Mouse (Mus musculus) megakaryocyte, embryonic 14.5 days (primary cell): Measurements from ENCODE around the gene Zfp580. TPM values are rescaled to one million over a fixed set of nuclear protein-coding genes. Genes with fewer than 3 reads are reported as not detected.

Experiments used
- H3K27me3 ChIP-seq: replicated peaks from 2 replicates; pipeline ENCODE3; 2012; ENCODE audit warnings: inconsistent platforms
- H3K36me3 ChIP-seq: replicated peaks from 2 replicates; pipeline ENCODE3; 2012; ENCODE audit warnings: low read length, inconsistent platforms, mixed read lengths
- H3K4me1 ChIP-seq: 2 replicates; pipeline ENCODE4 v1.6.1; 2012; ENCODE audit warnings: inconsistent platforms
- H3K4me3 ChIP-seq: replicated peaks from 2 replicates; pipeline ENCODE3; 2012; ENCODE audit warnings: moderate library complexity, mild to moderate bottlenecking, inconsistent platforms
- H3K9me3 ChIP-seq: 2 replicates; pipeline ENCODE4 v1.6.1; 2012; ENCODE audit warnings: inconsistent platforms
- FLI1 ChIP-seq: IDR thresholded peaks from 2 replicates; pipeline ENCODE4 v1.6.1; 2012; ENCODE audit warnings: low read length, inconsistent platforms, mixed read lengths
- GATA1 ChIP-seq: IDR thresholded peaks from 3 replicates; pipeline ENCODE4 v1.6.1; 2012; ENCODE audit warnings: mixed read lengths, low read length, inconsistent platforms, borderline replicate concordance
- polyA plus RNA-seq: library from polyadenylated mRNA; stranded (reverse); fragments of >175 nt; gene quantifications from 2 replicates; pipeline ENCODE4 v1.2.3, GENCODE M21; 2012; ENCODE audit warnings: low replicate concordance; ENCODE audit not compliant: insufficient read depth

Gene Zfp580
- polyA plus RNA-seq, 1 experiment = 58.5 TPM

DNA sequence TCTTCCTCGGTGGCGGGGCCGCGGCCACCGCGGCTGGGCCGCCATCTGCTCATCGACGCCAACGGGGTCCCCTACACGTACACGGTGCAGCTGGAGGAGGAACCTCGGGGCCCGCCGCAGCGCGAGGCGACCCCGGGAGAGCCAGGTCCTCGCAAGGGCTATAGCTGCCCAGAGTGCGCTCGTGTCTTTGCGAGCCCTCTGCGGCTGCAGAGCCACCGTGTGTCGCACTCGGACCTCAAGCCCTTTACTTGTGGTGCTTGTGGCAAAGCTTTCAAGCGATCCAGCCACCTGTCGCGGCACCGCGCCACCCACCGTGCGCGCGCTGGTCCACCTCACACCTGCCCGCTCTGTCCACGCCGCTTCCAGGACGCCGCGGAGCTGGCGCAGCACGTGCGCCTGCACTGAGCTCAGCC, 1.6 kb downstream of the Zfp580 start:
- H3K27me3 ChIP-seq = peaks cover 88% of the 10 kb centered on the region
- no peaks in the 10 kb centered on the region for H3K36me3 ChIP-seq
- no peak for TF ChIP-seq FLI1
- no peak for TF ChIP-seq GATA1
- H3K9me3 ChIP-seq = peaks cover 14% of the 10 kb centered on the region
- H3K4me1 ChIP-seq = peaks cover 67% of the 10 kb centered on the region
- peak overlapping the region; percentile 93 for H3K4me3 ChIP-seq

DNA sequence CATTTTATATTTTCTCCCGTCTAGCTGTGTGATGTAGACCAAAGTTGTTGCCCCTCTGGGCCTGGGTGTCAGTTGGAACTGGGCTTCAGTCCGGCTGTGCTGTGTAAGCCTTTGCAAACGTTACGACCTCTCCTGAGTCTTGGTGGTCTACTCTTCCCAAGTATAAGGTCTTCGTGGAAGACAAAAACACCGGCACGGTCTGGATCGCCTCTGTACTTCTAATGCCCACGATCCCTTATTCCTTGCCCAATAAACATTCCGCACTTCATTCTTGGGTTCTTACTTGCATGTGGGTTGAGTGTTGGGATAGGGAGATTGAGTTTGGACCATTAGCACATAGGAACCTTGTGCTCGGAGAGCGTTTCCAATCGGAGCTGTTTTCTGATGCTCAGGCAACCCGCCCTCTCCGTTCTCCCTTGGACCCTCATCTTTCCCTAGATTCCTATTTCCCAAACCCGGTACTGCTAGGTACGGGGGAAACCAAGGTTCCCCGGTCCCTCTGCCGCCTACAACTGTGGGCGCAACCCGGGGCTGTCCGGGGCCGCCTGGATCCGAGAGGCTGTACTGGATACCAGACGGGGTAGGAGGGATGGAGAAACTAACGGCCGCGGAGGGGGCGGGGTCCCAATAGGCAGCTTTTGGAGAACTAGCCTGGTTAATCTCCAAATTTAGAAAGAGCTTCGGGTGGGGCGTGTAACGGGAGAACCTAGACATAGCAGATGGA, 2.3 kb downstream of the Zfp580 start:
- peak overlapping the region; percentile 93 for H3K4me3 ChIP-seq
- H3K36me3 ChIP-seq = no peaks in the 10 kb centered on the region
- peaks cover 89% of the 10 kb centered on the region for H3K27me3 ChIP-seq
- TF ChIP-seq GATA1 (no peak), FLI1 (no peak)
- peaks cover 74% of the 10 kb centered on the region for H3K4me1 ChIP-seq
- peaks cover 13% of the 10 kb centered on the region for H3K9me3 ChIP-seq

- TF ChIP-seq FLI1 = no peak
- no peak for TF ChIP-seq GATA1
- no peaks in the 10 kb centered on the region for H3K36me3 ChIP-seq
- peaks cover 63% of the 10 kb centered on the region for H3K27me3 ChIP-seq
- H3K4me3 ChIP-seq = peak overlapping the region; percentile 69
- peaks cover 80% of the 10 kb centered on the region for H3K4me1 ChIP-seq
- H3K9me3 ChIP-seq = peaks cover 7% of the 10 kb centered on the region; the same call in 1 of the 2 replicates
Measured at GRCm38 (mm10) chr7:5056651-5057263, 5.4 kb downstream of the Zfp580 start.

GRCm38 (mm10) chr7:5057381-5057780, 6.0 kb downstream of the Zfp580 start:
- Histone ChIP-seq H3K4me1 (peaks cover 74% of the 10 kb centered on the region), H3K27me3 (peaks cover 57% of the 10 kb centered on the region), H3K9me3 (peaks cover 7% of the 10 kb centered on the region; the same call in 1 of the 2 replicates), H3K4me3 (no peak overlapping the region), H3K36me3 (no peaks in the 10 kb centered on the region)
- TF ChIP-seq GATA1 (no peak), FLI1 (no peak)

DNA sequence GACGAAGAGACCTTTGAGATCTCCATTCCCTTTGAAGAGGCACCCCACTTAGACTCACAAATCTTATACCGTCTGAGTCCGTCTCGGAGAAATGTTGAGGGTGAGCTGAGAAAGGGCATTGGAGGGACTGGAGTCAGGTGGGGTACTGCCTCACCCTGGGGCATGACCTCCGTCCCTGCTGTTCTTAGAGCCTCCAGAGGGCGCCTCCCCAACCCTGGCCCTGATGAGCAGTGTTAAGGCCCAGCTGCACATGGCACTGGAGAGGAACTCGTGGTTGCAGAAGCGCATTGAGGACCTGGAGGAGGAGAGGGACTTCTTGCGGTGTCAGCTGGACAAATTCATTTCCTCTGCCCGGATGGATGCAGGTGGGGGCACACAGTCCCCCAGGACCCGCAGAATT, 6.5 kb downstream of the Zfp580 start:
- peaks cover 53% of the 10 kb centered on the region for H3K27me3 ChIP-seq

DNA sequence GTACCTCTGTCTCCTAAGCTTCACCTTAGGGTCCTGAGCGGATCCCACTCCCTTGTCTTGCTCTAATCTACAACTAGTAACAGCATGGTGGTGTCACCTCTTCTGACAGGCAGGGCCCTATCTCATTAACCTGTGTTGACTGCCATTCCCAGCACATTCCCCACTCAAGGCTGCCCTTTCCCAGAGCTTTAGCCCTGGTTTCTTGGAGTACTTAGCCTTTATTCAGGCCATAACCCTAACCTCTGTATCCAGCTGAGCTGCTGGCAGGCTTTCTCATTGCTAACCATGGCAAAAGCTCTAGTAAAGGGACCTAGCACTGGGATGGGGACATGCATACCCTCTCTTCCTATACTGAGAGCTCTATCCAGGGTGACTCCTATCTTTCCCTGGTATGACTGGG, 7.3 kb downstream of the Zfp580 start:
- no peak for TF ChIP-seq GATA1
- no peak overlapping the region for H3K4me3 ChIP-seq
- no peaks in the 10 kb centered on the region for H3K36me3 ChIP-seq
- peaks cover 65% of the 10 kb centered on the region for H3K4me1 ChIP-seq
- peaks cover 44% of the 10 kb centered on the region for H3K27me3 ChIP-seq
- H3K9me3 ChIP-seq = peaks cover 5% of the 10 kb centered on the region; the same call in 1 of the 2 replicates

More for the DNA sequence above, 6.5 kb downstream of the Zfp580 start:
- Histone ChIP-seq H3K9me3 (peaks cover 7% of the 10 kb centered on the region; the same call in 1 of the 2 replicates), H3K36me3 (no peaks in the 10 kb centered on the region), H3K4me1 (peaks cover 69% of the 10 kb centered on the region), H3K4me3 (peak overlapping the region; percentile 69)
- no peak for TF ChIP-seq FLI1
- TF ChIP-seq GATA1 = no peak

- Histone ChIP-seq H3K36me3 (peaks cover 3% of the 10 kb centered on the region), H3K27me3 (peaks cover 36% of the 10 kb centered on the region), H3K4me1 (peaks cover 65% of the 10 kb centered on the region), H3K4me3 (peak overlapping the region; percentile 95), H3K9me3 (peaks cover 5% of the 10 kb centered on the region; the same call in 1 of the 2 replicates)
- no peak for TF ChIP-seq GATA1
- no peak for TF ChIP-seq FLI1
Measured at GRCm38 (mm10) chr7:5059421-5059820, 8.1 kb downstream of the Zfp580 start.

- Histone ChIP-seq H3K36me3 (peaks cover 7% of the 10 kb centered on the region), H3K9me3 (0 out of 2 replicates have a peak, but pooled peaks cover 2% of the 10 kb centered on the region), H3K4me3 (peak overlapping the region; percentile 95), H3K4me1 (peaks cover 65% of the 10 kb centered on the region), H3K27me3 (peaks cover 28% of the 10 kb centered on the region)
- no peak for TF ChIP-seq GATA1
- no peak for TF ChIP-seq FLI1
Measured at GRCm38 (mm10) chr7:5060239-5060731, 8.9 kb downstream of the Zfp580 start.

GRCm38 (mm10) chr7:5060944-5061773, 9.8 kb downstream of the Zfp580 start:
- peak overlapping the region; percentile 95 for H3K4me3 ChIP-seq
- H3K9me3 ChIP-seq = 0 out of 2 replicates have a peak, but pooled peaks cover 2% of the 10 kb centered on the region
- H3K4me1 ChIP-seq = peaks cover 69% of the 10 kb centered on the region
- H3K27me3 ChIP-seq = peaks cover 19% of the 10 kb centered on the region
- peaks cover 16% of the 10 kb centered on the region for H3K36me3 ChIP-seq
- TF ChIP-seq GATA1 (no peak), FLI1 (no peak)
